Mouse (Mus musculus) testis, adult 2 months (tissue): ENCODE data around the gene Casz1. TPM values are rescaled to one million over a fixed set of nuclear protein-coding genes. Genes with fewer than 3 reads are reported as not detected.

Experiments used
- H3K27ac ChIP-seq: fragments of 200-500 bp; 2 replicates; pipeline ENCODE4 v1.5.1; 2012; ENCODE audit warnings: low read depth, low read length; ENCODE audit not compliant: control insufficient read depth, insufficient read depth
- H3K27me3 ChIP-seq: fragments of 200-500 bp; 2 replicates; pipeline ENCODE4 v1.6.1; 2012; ENCODE audit warnings: mild to moderate bottlenecking, low read length, moderate library complexity; ENCODE audit not compliant: control insufficient read depth, insufficient read depth
- H3K36me3 ChIP-seq: fragments of 200-500 bp; 2 replicates; pipeline ENCODE4 v1.6.1; 2012; ENCODE audit warnings: mild to moderate bottlenecking, low read length; ENCODE audit not compliant: control insufficient read depth, insufficient read depth
- H3K4me1 ChIP-seq: fragments of 200-500 bp; 2 replicates; pipeline ENCODE4 v1.6.1; 2012; ENCODE audit warnings: low read length; ENCODE audit not compliant: control insufficient read depth, insufficient read depth
- H3K4me3 ChIP-seq: fragments of 200-500 bp; 2 replicates; pipeline ENCODE4 v1.5.1; 2012; ENCODE audit warnings: low read depth, mild to moderate bottlenecking, low read length, moderate library complexity, mixed read lengths; ENCODE audit not compliant: control insufficient read depth
- CTCF ChIP-seq: fragments of 200-500 bp; IDR thresholded peaks from 2 replicates; pipeline ENCODE4 v1.5.1; 2012; ENCODE audit warnings: low read depth, mild to moderate bottlenecking, inconsistent platforms, low read length, moderate library complexity; ENCODE audit not compliant: control insufficient read depth, insufficient read depth, insufficient replicate concordance
- POLR2A ChIP-seq: fragments of 200-500 bp; IDR thresholded peaks from 2 replicates; pipeline ENCODE4 v1.6.1; 2012; ENCODE audit warnings: low read depth, mild to moderate bottlenecking, inconsistent platforms, low read length, moderate library complexity; ENCODE audit not compliant: control insufficient read depth
- polyA plus RNA-seq: library from polyadenylated mRNA; depleted of rRNA; stranded (reverse); fragments of >200 nt; gene quantifications from 2 replicates; pipeline ENCODE4 v1.2.3, GENCODE M21; 2012

Casz1 gene
- polyA plus RNA-seq, 1 experiment = 8.5 TPM

DNA sequence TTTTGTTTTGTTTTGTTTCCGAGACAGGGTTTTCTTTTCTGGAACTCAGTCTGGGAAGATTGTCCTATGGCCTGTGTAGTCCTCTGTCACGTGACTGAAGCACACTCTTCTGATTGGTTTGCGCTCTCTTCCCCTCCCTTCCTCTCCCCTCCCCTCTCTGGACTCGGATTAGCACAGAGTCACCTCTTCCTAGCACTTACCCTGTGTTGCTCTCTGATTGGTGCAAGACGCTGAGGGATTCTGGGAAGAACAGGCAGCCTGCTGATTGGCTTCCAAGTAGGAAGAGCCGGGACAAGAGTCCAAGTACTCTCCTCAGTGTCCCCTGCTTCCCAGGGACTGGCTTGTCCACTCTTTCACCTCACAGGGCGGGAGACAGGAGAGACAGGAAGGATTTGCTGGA lies 26.1 kb downstream of the Casz1 start:
- no peak for TF ChIP-seq CTCF
- peak; percentile 36; the same call in 1 of the 2 replicates for TF ChIP-seq POLR2A

GRCm38 (mm10) chr4:148833245-148833990 lies 29.2 kb downstream of the Casz1 start:
- no peaks in the 10 kb centered on the region for H3K27me3 ChIP-seq
- no peak overlapping the region for H3K4me3 ChIP-seq
- no peaks in the 10 kb centered on the region for H3K36me3 ChIP-seq
- no peak for TF ChIP-seq CTCF
- no peak for TF ChIP-seq POLR2A
- peaks cover 2% of the 10 kb centered on the region; the same call in 1 of the 2 replicates for H3K4me1 ChIP-seq
- no peak overlapping the region for H3K27ac ChIP-seq

More for the DNA sequence above, 26.1 kb downstream of the Casz1 start:
- no peak overlapping the region; the same call in 1 of the 2 replicates for H3K4me3 ChIP-seq
- H3K4me1 ChIP-seq = peaks cover 2% of the 10 kb centered on the region; the same call in 1 of the 2 replicates
- H3K36me3 ChIP-seq = no peaks in the 10 kb centered on the region
- no peaks in the 10 kb centered on the region for H3K27me3 ChIP-seq
- H3K27ac ChIP-seq = peak overlapping the region; percentile 41; the same call in 1 of the 2 replicates

DNA sequence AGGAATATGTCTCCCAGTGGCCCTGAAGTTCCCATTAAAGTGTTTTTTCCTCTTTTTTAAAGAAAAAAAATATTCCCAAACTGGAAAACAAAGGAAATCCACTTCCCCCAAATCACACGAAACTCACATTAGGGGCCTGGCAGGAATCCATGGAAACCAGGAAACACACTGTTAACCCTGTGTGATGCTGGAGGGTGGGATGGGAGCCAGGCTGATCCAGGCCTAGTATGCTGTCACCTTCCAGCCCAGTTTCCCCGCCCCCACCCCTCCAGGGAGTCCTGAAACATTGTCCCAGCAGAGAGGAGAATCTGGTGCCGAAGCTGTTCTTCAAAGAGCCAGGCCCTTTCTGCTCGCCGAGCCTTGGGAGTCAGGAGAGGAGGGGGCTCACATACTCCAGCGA lies 32.2 kb downstream of the Casz1 start:
- H3K27ac ChIP-seq = no peak overlapping the region
- H3K4me1 ChIP-seq = no peaks in the 10 kb centered on the region; the same call in 1 of the 2 replicates
- H3K36me3 ChIP-seq = no peaks in the 10 kb centered on the region
- TF ChIP-seq CTCF = no peak
- no peak for TF ChIP-seq POLR2A
- no peak overlapping the region for H3K4me3 ChIP-seq
- no peaks in the 10 kb centered on the region for H3K27me3 ChIP-seq

DNA sequence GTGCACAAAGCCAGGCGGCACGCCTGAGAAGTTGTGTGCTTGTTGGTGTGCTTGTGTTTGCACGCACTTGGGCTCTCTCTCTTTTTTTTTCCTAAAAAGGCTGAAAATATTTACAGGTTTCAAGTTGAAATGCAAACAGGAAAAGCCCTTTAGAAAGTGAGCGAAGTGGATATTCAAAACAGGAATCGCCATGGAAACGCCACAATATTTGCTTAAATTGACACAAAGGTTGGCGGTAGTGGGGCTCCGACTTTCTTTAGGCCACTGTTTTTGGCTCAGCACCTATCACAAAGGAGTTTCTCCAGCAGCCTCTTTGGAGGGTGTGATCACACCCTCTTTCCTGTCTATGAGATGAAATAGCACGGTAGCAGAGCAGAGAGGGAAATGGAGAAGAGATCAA lies 32.8 kb downstream of the Casz1 start:
- TF ChIP-seq POLR2A (no peak), CTCF (no peak)
- no peaks in the 10 kb centered on the region for H3K4me1 ChIP-seq
- H3K4me3 ChIP-seq = no peak overlapping the region
- no peaks in the 10 kb centered on the region for H3K27me3 ChIP-seq
- H3K36me3 ChIP-seq = no peaks in the 10 kb centered on the region
- no peak overlapping the region for H3K27ac ChIP-seq

GRCm38 (mm10) chr4:148837644-148838043 lies 33.4 kb downstream of the Casz1 start:
- no peaks in the 10 kb centered on the region for H3K36me3 ChIP-seq
- no peak overlapping the region for H3K27ac ChIP-seq
- TF ChIP-seq POLR2A (no peak), CTCF (no peak)
- no peaks in the 10 kb centered on the region for H3K4me1 ChIP-seq
- no peak overlapping the region for H3K4me3 ChIP-seq
- no peaks in the 10 kb centered on the region for H3K27me3 ChIP-seq

- Histone ChIP-seq H3K4me1 (peaks cover 12% of the 10 kb centered on the region), H3K4me3 (no peak overlapping the region), H3K36me3 (no peaks in the 10 kb centered on the region), H3K27me3 (no peaks in the 10 kb centered on the region), H3K27ac (no peak overlapping the region)
- no peak for TF ChIP-seq POLR2A
- TF ChIP-seq CTCF = no peak
Observed at GRCm38 (mm10) chr4:148842302-148842701, 38.1 kb downstream of the Casz1 start.

GRCm38 (mm10) chr4:148844921-148845320 lies 40.7 kb downstream of the Casz1 start:
- Histone ChIP-seq H3K36me3 (no peaks in the 10 kb centered on the region), H3K4me1 (peaks cover 12% of the 10 kb centered on the region), H3K4me3 (no peak overlapping the region), H3K27ac (no peak overlapping the region), H3K27me3 (no peaks in the 10 kb centered on the region)
- TF ChIP-seq POLR2A (no peak), CTCF (no peak)

DNA sequence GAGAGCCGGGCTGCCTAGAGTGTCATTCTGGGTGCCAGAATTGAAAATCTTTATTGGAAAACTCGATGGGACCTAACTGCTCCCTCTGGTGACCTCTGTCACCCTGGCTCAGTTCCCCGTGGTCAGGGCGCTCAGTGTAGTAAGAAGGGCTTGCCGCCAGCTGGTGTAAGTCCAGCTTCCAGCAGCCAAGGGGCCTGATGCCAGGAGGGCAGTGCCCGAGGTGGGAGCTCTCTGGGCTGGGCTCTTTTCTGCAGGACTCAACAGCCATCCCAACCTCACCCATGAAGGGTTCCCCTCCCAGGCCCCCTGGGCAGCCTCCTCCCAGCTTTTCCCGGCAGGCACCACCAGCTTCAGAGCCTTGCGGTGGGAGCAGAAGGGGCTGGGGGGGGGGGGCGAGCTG lies 42.0 kb downstream of the Casz1 start:
- H3K27me3 ChIP-seq = no peaks in the 10 kb centered on the region
- H3K4me3 ChIP-seq = no peak overlapping the region; the same call in 1 of the 2 replicates
- no peaks in the 10 kb centered on the region for H3K36me3 ChIP-seq
- TF ChIP-seq POLR2A (no peak), CTCF (no peak)
- peaks cover 12% of the 10 kb centered on the region for H3K4me1 ChIP-seq
- no peak overlapping the region for H3K27ac ChIP-seq
